Mouse (Mus musculus) hindbrain, embryonic 15.5 days (tissue): ENCODE results near the gene Gtpbp8. TPM values are rescaled to one million over a fixed set of nuclear protein-coding genes. Genes with fewer than 3 reads are reported as not detected.

Experiments
- ATAC-seq: fragments of 200-750 bp; cut with Nextera tagmentation; 2 replicates; pipeline ENCODE4 v1.8.0; 2017; ENCODE audit warnings: low read depth, moderate number of reproducible peaks, moderate TSS enrichment; ENCODE audit not compliant: low FRiP score
- H3K27ac ChIP-seq: fragments of 300-500 bp; sonication (generic); replicated peaks from 2 replicates; pipeline ENCODE4 v1.5.1; 2015; ENCODE audit warnings: mild to moderate bottlenecking, inconsistent platforms
- H3K27me3 ChIP-seq: fragments of 300-500 bp; sonication (generic); 2 replicates; pipeline ENCODE4 v1.6.1; 2015; ENCODE audit warnings: control low read depth, inconsistent platforms
- H3K36me3 ChIP-seq: fragments of 300-500 bp; sonication (generic); 2 replicates; pipeline ENCODE4 v1.6.1; 2015; ENCODE audit warnings: control low read depth, inconsistent platforms
- H3K4me1 ChIP-seq: fragments of 300-500 bp; sonication (generic); replicated peaks from 2 replicates; pipeline ENCODE4 v1.6.1; 2015; ENCODE audit warnings: control low read depth, inconsistent platforms
- H3K4me2 ChIP-seq: fragments of 300-500 bp; sonication (generic); 2 replicates; pipeline ENCODE4 v1.6.1; 2015; ENCODE audit warnings: moderate library complexity, mild to moderate bottlenecking, inconsistent platforms
- H3K4me3 ChIP-seq: fragments of 300-500 bp; sonication (generic); 2 replicates; pipeline ENCODE4 v1.5.1; 2015; ENCODE audit warnings: mild to moderate bottlenecking, inconsistent platforms
- H3K9ac ChIP-seq: fragments of 300-500 bp; sonication (generic); 2 replicates; pipeline ENCODE4 v1.6.1; 2015; ENCODE audit warnings: inconsistent platforms
- H3K9me3 ChIP-seq: fragments of 300-500 bp; sonication (generic); 2 replicates; pipeline ENCODE4 v1.6.1; 2016; ENCODE audit warnings: control low read depth, inconsistent platforms
- WGBS: fragments of 180-500 bp; shearing (Covaris S2); methylation state at CpG from one replicate; pipeline ENCODE4 v1.1.7; 2015; 5-methylcytosine and 5-hydroxymethylcytosine counted together
- polyA plus RNA-seq: library from polyadenylated mRNA; unstranded; fragments of >200 nt; fragmentation: Nextera tagmentation; extraction: Ambion mirVana; gene quantifications from 2 replicates; pipeline ENCODE4 v1.2.1, GENCODE M21; 2015

The Gtpbp8 gene
- polyA plus RNA-seq, 1 experiment from 2014 or later: 38.6 TPM

DNA sequence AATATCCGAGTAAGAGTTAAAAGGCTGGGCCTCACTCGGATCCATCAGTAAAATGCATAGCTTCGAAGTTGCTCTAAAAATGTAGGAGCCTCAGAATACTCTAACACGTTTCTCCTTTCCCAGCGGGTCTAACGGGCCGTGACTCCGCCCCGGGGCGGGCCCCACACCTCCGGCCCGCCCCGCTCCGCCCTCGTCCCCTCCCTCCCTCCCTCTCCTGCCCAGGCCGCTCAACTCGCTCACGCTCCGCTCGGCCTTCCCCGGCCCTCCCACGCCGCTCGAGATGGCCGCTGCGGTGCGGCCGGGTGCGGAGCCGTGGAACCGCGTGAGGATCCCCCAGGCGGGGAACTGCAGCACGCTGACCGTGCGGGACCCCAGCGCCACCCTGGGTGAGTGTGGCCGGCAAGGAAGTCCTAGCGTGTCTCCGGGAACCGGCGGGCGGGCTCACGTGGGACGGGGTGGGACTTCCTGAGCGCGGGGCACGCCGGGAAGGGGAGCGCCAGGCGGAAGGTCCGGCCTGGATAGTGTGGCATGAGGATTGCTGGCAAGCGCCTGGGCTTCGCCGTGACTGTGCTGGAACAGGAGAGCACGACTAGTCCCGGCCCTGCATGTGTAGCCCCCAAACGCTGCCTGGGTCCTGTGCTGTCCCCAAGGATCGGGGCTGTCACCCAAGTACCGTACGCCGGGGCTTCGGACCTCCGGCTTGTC lies 21.9 kb downstream of the Gtpbp8 start, which contains the start of gene Nepro:
Gene Nepro (plus strand): TSS at position 219 of the 705 bp plus-strand sequence.
- H3K4me3 ChIP-seq: peak within 1 kb of the TSS; percentile 60
- peak within 1 kb of the TSS; percentile 72 for H3K9ac ChIP-seq
- H3K27me3 ChIP-seq: no peaks in the 10 kb centered on the region
- H3K9me3 ChIP-seq: no peaks in the 10 kb centered on the region
- peaks cover 18% of the 10 kb centered on the region for H3K4me1 ChIP-seq
- H3K27ac ChIP-seq: peak within 1 kb of the TSS; percentile 90
- peak within 1 kb of the TSS; percentile 71 for H3K4me2 ChIP-seq
- H3K36me3 ChIP-seq: 0 out of 2 replicates have a peak, but pooled peaks cover 3% of the 10 kb centered on the region
- under 1% methylated on average over 62 of the region's 64 CpGs for WGBS
- ATAC-seq: peak; percentile 98

- H3K4me1 ChIP-seq: peaks cover 18% of the 10 kb centered on the region
Measured at GRCm38 (mm10) chr16:44722666-44723065, 23.5 kb downstream of the Gtpbp8 start.

GRCm38 (mm10) chr16:44720518-44720917 lies 25.6 kb downstream of the Gtpbp8 start:
- no peaks in the 10 kb centered on the region for H3K9me3 ChIP-seq
- no peak overlapping the region for H3K27ac ChIP-seq
- H3K9ac ChIP-seq: no peak overlapping the region
- H3K4me1 ChIP-seq: peaks cover 22% of the 10 kb centered on the region
- H3K27me3 ChIP-seq: no peaks in the 10 kb centered on the region
- no peaks in the 10 kb centered on the region for H3K36me3 ChIP-seq
- WGBS: 73% methylated on average over 3 of the region's 3 CpGs
- no peak overlapping the region for H3K4me3 ChIP-seq
- no peak for ATAC-seq
- H3K4me2 ChIP-seq: no peak overlapping the region

More at GRCm38 (mm10) chr16:44722666-44723065, 23.5 kb downstream of the Gtpbp8 start:
- Histone ChIP-seq H3K36me3 (no peaks in the 10 kb centered on the region), H3K9ac (no peak overlapping the region), H3K4me3 (no peak overlapping the region), H3K27ac (no peak overlapping the region), H3K9me3 (no peaks in the 10 kb centered on the region), H3K27me3 (no peaks in the 10 kb centered on the region), H3K4me2 (no peak overlapping the region)
- 89% methylated on average over 2 of the region's 2 CpGs for WGBS
- no peak for ATAC-seq

- Histone ChIP-seq H3K27ac (no peak overlapping the region), H3K4me1 (peaks cover 17% of the 10 kb centered on the region), H3K36me3 (no peaks in the 10 kb centered on the region), H3K9ac (no peak overlapping the region), H3K4me3 (no peak overlapping the region), H3K9me3 (no peaks in the 10 kb centered on the region), H3K4me2 (no peak overlapping the region), H3K27me3 (no peaks in the 10 kb centered on the region)
- ATAC-seq: no peak
- WGBS: 80% methylated on average over 7 of the region's 7 CpGs
Measured at GRCm38 (mm10) chr16:44719349-44719748, 26.8 kb downstream of the Gtpbp8 start.

DNA sequence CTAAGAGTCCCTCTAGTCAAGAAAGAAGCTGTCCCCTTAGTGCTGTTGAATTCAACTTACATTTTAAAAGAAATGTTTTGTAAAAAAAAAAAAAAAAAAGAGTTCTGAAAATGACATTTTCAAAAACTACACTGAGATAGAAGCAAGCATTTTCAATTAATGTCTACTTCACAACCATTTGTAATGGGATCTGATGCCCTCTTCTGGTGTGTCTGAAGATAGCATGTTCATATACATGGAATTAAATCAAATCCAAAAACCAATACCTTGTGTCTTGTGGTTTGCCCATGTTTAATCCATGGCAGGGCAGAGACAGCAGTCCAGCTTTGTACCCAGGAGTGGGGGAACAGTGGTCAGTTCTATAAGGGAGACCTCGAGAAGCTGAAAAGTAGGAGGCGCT lies 28.3 kb downstream of the Gtpbp8 start:
- Histone ChIP-seq H3K9ac (no peak overlapping the region), H3K27me3 (no peaks in the 10 kb centered on the region), H3K36me3 (no peaks in the 10 kb centered on the region), H3K4me1 (peaks cover 7% of the 10 kb centered on the region), H3K27ac (no peak overlapping the region), H3K9me3 (no peaks in the 10 kb centered on the region), H3K4me2 (no peak overlapping the region), H3K4me3 (no peak overlapping the region)
- no peak for ATAC-seq
- 73% methylated on average over 2 of the region's 2 CpGs for WGBS

DNA sequence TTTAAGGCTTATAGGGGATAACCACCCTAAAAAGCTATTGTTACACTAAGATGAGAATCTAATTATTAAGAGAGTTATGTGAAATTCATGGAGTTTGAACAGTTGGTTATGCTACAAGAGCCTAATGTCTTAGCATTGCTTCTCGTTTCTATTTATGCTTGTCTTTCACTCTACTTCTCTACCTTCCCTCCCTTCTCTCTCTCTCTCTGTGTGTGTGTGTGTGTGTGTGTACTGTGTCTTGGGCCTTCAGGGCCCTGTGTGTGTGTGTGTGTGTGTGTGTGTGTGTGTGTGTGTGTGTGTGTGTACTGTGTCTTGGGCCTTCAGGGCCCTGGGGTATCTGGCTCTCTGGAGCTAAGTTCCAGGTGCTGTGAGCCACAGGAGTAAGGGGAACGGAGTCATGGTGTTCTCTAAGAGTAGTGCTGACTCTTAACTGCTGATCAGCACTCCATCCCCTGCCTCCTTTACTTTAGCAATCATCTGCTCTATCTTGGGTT lies 29.0 kb downstream of the Gtpbp8 start:
- ATAC-seq: peak; percentile 63; the same call in 1 of the 2 replicates
- no peak overlapping the region for H3K4me3 ChIP-seq
- H3K27me3 ChIP-seq: no peaks in the 10 kb centered on the region
- no peaks in the 10 kb centered on the region for H3K9me3 ChIP-seq
- peaks cover 6% of the 10 kb centered on the region for H3K4me1 ChIP-seq
- H3K36me3 ChIP-seq: no peaks in the 10 kb centered on the region
- no peak overlapping the region for H3K9ac ChIP-seq
- H3K4me2 ChIP-seq: no peak overlapping the region
- 68% methylated on average over 2 of the region's 2 CpGs for WGBS
- no peak overlapping the region for H3K27ac ChIP-seq

- peak overlapping the region; percentile 30; the same call in 1 of the 2 replicates for H3K4me2 ChIP-seq
- no peaks in the 10 kb centered on the region for H3K36me3 ChIP-seq
- H3K27ac ChIP-seq: peak overlapping the region; percentile 71
- peaks cover 6% of the 10 kb centered on the region for H3K4me1 ChIP-seq
- H3K9ac ChIP-seq: no peak overlapping the region
- no peaks in the 10 kb centered on the region for H3K9me3 ChIP-seq
- H3K27me3 ChIP-seq: no peaks in the 10 kb centered on the region
- H3K4me3 ChIP-seq: no peak overlapping the region
- WGBS: 26% methylated on average over 10 of the region's 10 CpGs
- ATAC-seq: peak; percentile 78; the same call in 1 of the 2 replicates
Measured at GRCm38 (mm10) chr16:44716305-44717140, 29.6 kb downstream of the Gtpbp8 start.

DNA sequence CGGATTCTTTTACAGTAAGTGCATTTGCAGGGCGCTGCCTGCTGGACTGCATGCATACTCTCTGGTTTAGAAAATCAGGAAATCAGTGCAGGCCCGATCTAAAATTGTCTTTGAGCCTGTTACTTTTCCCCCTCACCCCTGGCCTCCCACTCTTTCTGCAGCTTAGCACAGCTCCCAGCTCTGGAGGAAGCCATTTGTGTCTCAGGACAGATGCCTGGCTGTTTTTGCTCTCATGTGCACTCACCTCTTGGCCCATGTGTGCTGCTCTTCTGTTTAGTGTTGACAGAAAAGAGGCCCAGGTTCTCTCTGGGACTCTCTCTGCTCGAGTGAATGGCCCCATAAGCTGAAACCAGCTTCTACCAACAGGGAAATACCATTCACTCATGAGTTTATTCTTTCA lies 42.7 kb downstream of the Gtpbp8 start:
- Histone ChIP-seq H3K27me3 (no peaks in the 10 kb centered on the region), H3K4me3 (no peak overlapping the region)

DNA sequence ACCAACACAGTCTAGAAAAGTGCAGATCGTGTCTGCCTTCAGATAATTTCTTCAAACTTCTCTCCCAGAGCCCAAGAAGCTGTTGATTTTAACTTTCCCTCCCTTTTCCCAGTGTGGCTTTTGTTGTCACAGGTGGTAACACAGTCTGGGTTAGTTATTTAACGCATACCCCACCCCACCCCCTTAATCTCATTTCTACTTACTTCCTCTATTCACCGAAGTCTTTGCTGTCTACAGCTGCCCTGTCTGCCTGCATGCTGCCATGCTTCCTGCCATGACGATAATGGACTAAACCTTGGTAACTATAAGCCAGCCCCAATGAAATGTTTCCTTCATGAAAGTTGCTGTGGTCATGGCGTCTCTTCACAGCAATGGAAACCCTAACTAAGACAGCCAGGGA lies 43.9 kb downstream of the Gtpbp8 start:
- no peaks in the 10 kb centered on the region for H3K27me3 ChIP-seq
- no peak for ATAC-seq
- no peak overlapping the region for H3K4me2 ChIP-seq
- no peaks in the 10 kb centered on the region for H3K36me3 ChIP-seq
- 0 out of 2 replicates have a peak, but pooled peaks cover 3% of the 10 kb centered on the region for H3K4me1 ChIP-seq
- no peak overlapping the region for H3K4me3 ChIP-seq
- no peaks in the 10 kb centered on the region for H3K9me3 ChIP-seq
- 75% methylated on average over 5 of the region's 5 CpGs for WGBS
- H3K9ac ChIP-seq: no peak overlapping the region
- no peak overlapping the region for H3K27ac ChIP-seq

More for the DNA sequence above, 42.7 kb downstream of the Gtpbp8 start:
- H3K27ac ChIP-seq: peak overlapping the region; percentile 37; the same call in 1 of the 2 replicates
- ATAC-seq: no peak
- H3K36me3 ChIP-seq: no peaks in the 10 kb centered on the region
- no peak overlapping the region for H3K4me2 ChIP-seq
- no peak overlapping the region for H3K9ac ChIP-seq
- H3K4me1 ChIP-seq: 0 out of 2 replicates have a peak, but pooled peaks cover 3% of the 10 kb centered on the region
- 65% methylated on average over 4 of the region's 4 CpGs for WGBS
- H3K9me3 ChIP-seq: no peaks in the 10 kb centered on the region

DNA sequence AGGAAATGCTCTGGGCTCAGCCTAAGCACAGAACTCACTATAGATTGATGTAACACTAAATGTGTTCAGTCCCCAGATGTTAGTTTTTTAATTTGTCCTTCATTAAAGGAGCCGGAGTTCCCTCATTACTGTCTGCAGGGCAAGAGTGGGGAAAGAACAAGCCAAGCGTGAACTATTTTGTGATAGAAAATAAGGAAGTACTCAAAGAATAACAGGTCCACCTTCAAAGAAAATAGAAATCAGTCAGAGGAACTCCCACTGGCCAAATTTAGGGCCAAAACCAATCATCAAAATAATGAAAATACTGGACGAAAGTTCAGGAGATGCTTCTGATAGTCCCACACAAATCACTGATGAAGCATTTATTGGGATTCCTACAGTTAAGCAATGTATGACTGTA lies 45.0 kb downstream of the Gtpbp8 start:
- WGBS: 85% methylated on average over 3 of the region's 3 CpGs
- H3K4me3 ChIP-seq: no peak overlapping the region

GRCm38 (mm10) chr16:44697473-44698205 lies 48.5 kb downstream of the Gtpbp8 start:
- Histone ChIP-seq H3K9me3 (no peaks in the 10 kb centered on the region), H3K27me3 (no peaks in the 10 kb centered on the region), H3K4me1 (no peaks in the 10 kb centered on the region), H3K36me3 (no peaks in the 10 kb centered on the region), H3K4me3 (no peak overlapping the region), H3K4me2 (no peak overlapping the region), H3K27ac (no peak overlapping the region), H3K9ac (no peak overlapping the region)
- 94% methylated on average over 5 of the region's 5 CpGs for WGBS
- no peak for ATAC-seq

More for the DNA sequence above, 45.0 kb downstream of the Gtpbp8 start:
- Histone ChIP-seq H3K27ac (no peak overlapping the region), H3K4me2 (no peak overlapping the region), H3K36me3 (no peaks in the 10 kb centered on the region), H3K9me3 (no peaks in the 10 kb centered on the region), H3K4me1 (0 out of 2 replicates have a peak, but pooled peaks cover 3% of the 10 kb centered on the region), H3K9ac (no peak overlapping the region), H3K27me3 (no peaks in the 10 kb centered on the region)
- no peak for ATAC-seq
